Mouse (Mus musculus): Measurements from ENCODE around the gene Rflnb. TPM values are rescaled to one million over a fixed set of nuclear protein-coding genes. Genes with fewer than 3 reads are reported as not detected.

The Rflnb gene
- polyA plus RNA-seq, 1 experiment from 2014 or later, result 54.4 TPM

DNA sequence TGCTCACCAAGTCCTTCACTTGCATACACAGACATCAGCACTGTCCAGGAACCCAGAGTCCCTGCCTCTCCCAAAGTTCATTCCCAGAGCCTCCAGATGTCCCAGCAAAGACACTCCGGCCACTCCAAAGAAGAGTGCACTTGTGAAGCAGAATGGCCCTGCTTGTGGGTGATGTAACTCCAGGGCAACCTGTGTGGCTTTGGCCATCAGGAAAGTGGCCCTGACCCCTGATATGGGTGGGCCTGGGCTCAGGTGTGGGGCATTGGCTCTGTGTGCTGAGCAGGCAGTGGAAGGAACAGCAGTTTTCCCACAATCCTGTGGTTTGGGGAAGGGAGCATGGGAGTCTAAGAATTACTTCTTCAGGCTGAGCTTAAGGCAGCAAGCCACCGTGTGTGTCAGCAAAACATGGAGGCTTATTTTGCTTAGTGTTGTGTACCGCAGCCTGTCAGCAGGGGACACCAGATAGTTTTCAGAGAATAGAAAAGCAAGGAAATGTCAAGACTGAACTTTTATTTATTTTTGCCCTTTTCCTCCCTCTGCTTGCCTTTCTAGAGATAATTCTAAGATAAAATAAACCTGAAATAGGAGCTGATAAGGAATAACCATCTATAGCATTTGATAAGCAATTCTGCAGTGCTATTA is 26.2 kb downstream of the Rflnb start:
- H3K4me3 ChIP-seq (ENCODE audit: low read depth, low read length), result no peak overlapping the region
- no peaks in the 10 kb centered on the region for H3K4me1 ChIP-seq (ENCODE audit: insufficient read depth, low read depth, low read length)
- H3K4me2 ChIP-seq (replicated peaks; ENCODE audit: low read depth, low read length), result no peak overlapping the region
- H3K9me3 ChIP-seq (ENCODE audit: low read length), result no peaks in the 10 kb centered on the region
- no peaks in the 10 kb centered on the region; the same call in 1 of the 2 replicates for H3K27me3 ChIP-seq (replicated peaks; ENCODE audit: insufficient read depth, low read length)
- no peaks in the 10 kb centered on the region for H3K36me3 ChIP-seq (ENCODE audit: insufficient read depth, low read length)
- TF ChIP-seq CTCF (IDR thresholded peaks at IDR 0.05), result peak; percentile 63
- TF ChIP-seq EP300 (IDR thresholded peaks at IDR 0.05), result no peak
- DNase-seq (ENCODE audit: low spot score) (peak; percentile 32), ATAC-seq (no peak)
- H3K9ac ChIP-seq (replicated peaks; ENCODE audit: low read depth), result no peak overlapping the region
- 34% methylated on average over 3 of the region's 3 CpGs for WGBS
- H3K27ac ChIP-seq (ENCODE audit: low read length), result no peak overlapping the region

DNA sequence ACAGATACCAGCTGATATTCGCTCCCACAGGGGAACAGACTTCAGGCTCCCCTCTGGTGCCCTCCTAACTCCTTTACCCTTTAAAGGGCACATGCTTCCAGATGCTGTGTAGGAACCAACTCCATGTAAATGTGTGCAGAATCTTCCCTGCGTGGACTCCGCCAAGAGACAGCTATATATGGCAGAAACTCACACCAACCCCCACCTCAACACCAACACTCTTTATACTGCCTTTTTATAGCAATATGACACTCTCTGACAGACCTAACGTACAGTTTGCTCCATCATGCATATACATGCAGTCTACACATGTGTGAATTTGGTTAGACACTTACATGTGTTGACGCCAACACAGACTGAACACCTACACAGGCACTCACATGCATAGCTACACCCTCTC is 26.9 kb downstream of the Rflnb start:
- H3K4me2 ChIP-seq (replicated peaks; ENCODE audit: low read depth, low read length), result no peak overlapping the region
- WGBS, result 75% methylated on average over 5 of the region's 5 CpGs
- no peaks in the 10 kb centered on the region for H3K36me3 ChIP-seq (ENCODE audit: insufficient read depth, low read length)
- no peaks in the 10 kb centered on the region; the same call in 1 of the 2 replicates for H3K27me3 ChIP-seq (replicated peaks; ENCODE audit: insufficient read depth, low read length)
- H3K9ac ChIP-seq (replicated peaks; ENCODE audit: low read depth), result no peak overlapping the region
- H3K4me1 ChIP-seq (ENCODE audit: insufficient read depth, low read depth, low read length), result no peaks in the 10 kb centered on the region
- no peak overlapping the region for H3K27ac ChIP-seq (ENCODE audit: low read length)
- H3K9me3 ChIP-seq (ENCODE audit: low read length), result no peaks in the 10 kb centered on the region
- DNase-seq (ENCODE audit: low spot score), result no peak
- no peak for TF ChIP-seq EP300 (IDR thresholded peaks at IDR 0.05)
- no peak for ATAC-seq
- H3K4me3 ChIP-seq (ENCODE audit: low read depth, low read length), result no peak overlapping the region

DNA sequence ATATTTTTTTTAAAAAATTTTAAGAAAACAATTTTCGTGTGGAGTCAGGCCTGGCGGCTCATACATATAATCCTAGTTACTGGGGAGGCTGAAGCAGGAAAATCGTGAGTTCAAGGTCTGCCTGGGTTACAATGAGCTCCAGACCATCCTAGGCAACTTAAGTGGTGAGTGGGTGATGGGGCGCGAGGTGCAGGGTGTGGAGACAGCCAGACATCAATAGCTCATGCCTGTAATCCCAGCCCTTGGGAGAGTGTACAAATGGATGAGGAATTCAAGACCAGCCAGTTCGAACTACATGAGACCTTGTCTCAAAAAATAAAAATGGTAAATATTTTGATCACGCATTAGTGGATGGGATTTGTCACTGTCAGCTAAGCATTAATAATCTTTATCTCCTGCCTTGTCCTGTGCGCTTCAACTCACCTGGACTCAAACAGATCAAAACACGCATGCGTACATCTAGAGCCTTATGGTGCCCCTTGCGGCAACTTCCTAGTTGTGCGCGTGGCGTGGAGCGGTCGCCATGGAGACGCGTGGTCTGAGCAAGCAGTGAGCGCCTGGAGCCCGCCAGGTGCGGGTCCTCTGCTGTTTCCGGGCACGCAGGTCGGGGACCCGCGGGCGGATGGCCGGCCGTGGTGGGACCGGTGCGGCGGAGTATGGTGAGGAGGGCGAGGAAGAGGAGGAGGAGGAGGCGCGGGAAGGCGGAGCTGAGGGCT is 28.0 kb downstream of the Rflnb start, which contains the start of gene 1700016K19Rik:
TSS of gene 1700016K19Rik (plus strand) at position 473 of the 716 bp plus-strand sequence.
- H3K27ac ChIP-seq (ENCODE audit: low read length), result no peak within 1 kb of the TSS
- no peaks in the 10 kb centered on the region for H3K4me1 ChIP-seq (ENCODE audit: insufficient read depth, low read depth, low read length)
- DNase-seq (ENCODE audit: low spot score), result peak; percentile 90
- no peak within 1 kb of the TSS for H3K9ac ChIP-seq (replicated peaks; ENCODE audit: low read depth)
- no peaks in the 10 kb centered on the region for H3K9me3 ChIP-seq (ENCODE audit: low read length)
- no peaks in the 10 kb centered on the region; the same call in 1 of the 2 replicates for H3K27me3 ChIP-seq (replicated peaks; ENCODE audit: insufficient read depth, low read length)
- peak; percentile 79 for TF ChIP-seq CTCF (IDR thresholded peaks at IDR 0.05)
- no peak for TF ChIP-seq EP300 (IDR thresholded peaks at IDR 0.05)
- peak within 1 kb of the TSS; percentile 45 for H3K4me3 ChIP-seq (ENCODE audit: low read depth, low read length)
- peak; percentile 90 for ATAC-seq
- no peaks in the 10 kb centered on the region for H3K36me3 ChIP-seq (ENCODE audit: insufficient read depth, low read length)
- 14% methylated on average over 33 of the region's 36 CpGs for WGBS
- H3K4me2 ChIP-seq (replicated peaks; ENCODE audit: low read depth, low read length), result peak within 1 kb of the TSS; percentile 80

DNA sequence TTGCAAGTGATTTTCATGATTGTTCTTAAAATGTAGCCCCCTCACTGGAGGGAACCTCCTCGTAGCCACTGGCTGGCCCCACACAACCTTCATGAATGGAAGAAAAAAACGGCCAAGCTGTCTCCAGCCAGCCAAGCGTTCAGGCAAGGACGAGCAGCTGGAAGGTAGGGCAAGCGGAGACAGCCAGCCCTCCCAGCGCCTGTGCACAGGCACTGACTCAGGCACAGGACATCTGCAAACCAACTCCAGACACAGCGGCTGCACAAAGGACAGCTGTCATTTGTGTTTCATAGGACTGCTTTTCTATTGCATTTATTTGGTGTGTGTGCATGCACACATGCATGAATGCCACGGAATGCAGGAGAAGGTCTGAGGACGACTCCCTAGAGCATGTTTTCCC is 33.2 kb downstream of the Rflnb start:
- Histone ChIP-seq H3K4me1 (ENCODE audit: insufficient read depth, low read depth, low read length) (no peaks in the 10 kb centered on the region), H3K27ac (ENCODE audit: low read length) (no peak overlapping the region), H3K27me3 (replicated peaks; ENCODE audit: insufficient read depth, low read length) (no peaks in the 10 kb centered on the region), H3K9me3 (ENCODE audit: low read length) (no peaks in the 10 kb centered on the region), H3K4me3 (ENCODE audit: low read depth, low read length) (no peak overlapping the region), H3K4me2 (replicated peaks; ENCODE audit: low read depth, low read length) (no peak overlapping the region), H3K36me3 (ENCODE audit: insufficient read depth, low read length) (no peaks in the 10 kb centered on the region), H3K9ac (replicated peaks; ENCODE audit: low read depth) (no peak overlapping the region)
- TF ChIP-seq EP300 (IDR thresholded peaks at IDR 0.05), result no peak
- no peak for TF ChIP-seq CTCF (IDR thresholded peaks at IDR 0.05)
- DNase-seq (ENCODE audit: low spot score) (no peak), ATAC-seq (no peak)
- 60% methylated on average over 9 of the region's 9 CpGs for WGBS

DNA sequence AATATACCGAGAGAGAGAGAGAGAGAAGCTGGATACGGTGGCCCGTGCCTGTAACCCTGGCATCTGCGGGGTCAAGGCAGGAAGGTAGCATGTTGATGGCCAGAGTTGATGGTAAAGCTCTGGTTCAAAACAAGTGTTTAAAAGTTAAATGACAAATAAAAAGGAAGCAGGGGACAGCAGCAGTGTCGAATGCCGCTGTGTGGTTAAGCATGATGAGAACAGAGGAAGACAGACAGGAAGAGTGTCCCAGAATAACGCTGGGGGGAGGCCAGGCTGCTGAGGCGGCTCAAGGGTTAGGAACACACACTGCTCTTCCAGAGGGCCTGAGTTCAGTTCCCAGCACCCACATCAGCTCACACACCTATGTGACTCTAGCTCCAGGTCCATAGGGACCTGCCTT is 35.1 kb downstream of the Rflnb start:
- no peak for ATAC-seq
- Histone ChIP-seq H3K4me1 (ENCODE audit: insufficient read depth, low read depth, low read length) (no peaks in the 10 kb centered on the region), H3K9ac (replicated peaks; ENCODE audit: low read depth) (no peak overlapping the region), H3K27ac (ENCODE audit: low read length) (no peak overlapping the region), H3K4me2 (replicated peaks; ENCODE audit: low read depth, low read length) (no peak overlapping the region), H3K27me3 (replicated peaks; ENCODE audit: insufficient read depth, low read length) (no peaks in the 10 kb centered on the region), H3K36me3 (ENCODE audit: insufficient read depth, low read length) (no peaks in the 10 kb centered on the region), H3K4me3 (ENCODE audit: low read depth, low read length) (no peak overlapping the region), H3K9me3 (ENCODE audit: low read length) (no peaks in the 10 kb centered on the region)
- no peak for DNase-seq (ENCODE audit: low spot score)
- TF ChIP-seq CTCF (IDR thresholded peaks at IDR 0.05), result no peak
- no peak for TF ChIP-seq EP300 (IDR thresholded peaks at IDR 0.05)
- WGBS, result 77% methylated on average over 8 of the region's 8 CpGs

DNA sequence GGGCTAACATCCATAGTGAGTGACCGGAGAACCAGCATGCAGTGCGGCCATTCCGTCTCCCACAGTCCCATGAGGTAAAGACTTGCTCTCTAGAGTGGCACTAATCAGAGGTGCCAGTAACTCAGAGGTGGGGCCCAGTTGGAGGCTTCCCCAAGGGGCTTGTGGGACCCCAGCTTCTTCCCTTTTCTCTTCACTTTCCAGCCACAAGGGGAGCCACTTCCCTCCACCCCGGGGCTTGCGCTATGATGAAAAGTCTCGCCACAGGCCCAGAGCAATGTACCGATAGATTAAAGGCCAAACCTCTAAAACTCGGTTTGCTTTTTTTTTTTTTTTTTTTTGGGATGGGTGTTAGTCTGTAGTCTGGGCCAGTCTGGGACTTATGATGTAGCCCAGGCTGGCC is 35.7 kb downstream of the Rflnb start:
- Histone ChIP-seq H3K4me1 (ENCODE audit: insufficient read depth, low read depth, low read length) (no peaks in the 10 kb centered on the region), H3K27me3 (replicated peaks; ENCODE audit: insufficient read depth, low read length) (no peaks in the 10 kb centered on the region), H3K27ac (ENCODE audit: low read length) (no peak overlapping the region), H3K4me2 (replicated peaks; ENCODE audit: low read depth, low read length) (no peak overlapping the region), H3K9ac (replicated peaks; ENCODE audit: low read depth) (no peak overlapping the region), H3K9me3 (ENCODE audit: low read length) (no peaks in the 10 kb centered on the region), H3K36me3 (ENCODE audit: insufficient read depth, low read length) (no peaks in the 10 kb centered on the region), H3K4me3 (ENCODE audit: low read depth, low read length) (no peak overlapping the region)
- ATAC-seq (no peak), DNase-seq (ENCODE audit: low spot score) (no peak)
- 84% methylated on average over 8 of the region's 8 CpGs for WGBS
- TF ChIP-seq EP300 (IDR thresholded peaks at IDR 0.05) (no peak), CTCF (IDR thresholded peaks at IDR 0.05) (no peak)

Data from lung, postnatal 0 days (tissue).